Comparison of ENCODE assay signal across 20 mouse cellular contexts in genomic region chr7:75206671-75207070, GRCm38 (mm10).
A peak's percentile ranks its signal among the peaks of the same experiment; 100 is the strongest.
DNase-seq lines count a peak whose midpoint lies in the region; ATAC-seq lines count a peak whose summit lies in the region.
"Had no signal": no experiment of that assay in that cellular context is flagged by ENCODE, and none has a peak within 500 bp of the region (broad histone marks: within the 10 kb centered on the region; RNA-seq: fewer than 3 reads in every experiment).

No protein-coding gene starts in this region.

- no peaks in the 10 kb centered on the region for H3K4me1 ChIP-seq in heart, embryonic 12.5 days (replicated peaks)
- H3K4me1 ChIP-seq: hindbrain, embryonic 12.5 days had no signal

- H3K27ac ChIP-seq in heart, embryonic 12.5 days (ENCODE audit: poor library complexity, severe bottlenecking) = no peak overlapping the region
- H3K27ac ChIP-seq: forebrain, embryonic 10.5 days; forebrain, embryonic 13.5 days; hindbrain, embryonic 12.5 days; hindbrain, embryonic 15.5 days had no signal

- H3K36me3 ChIP-seq in heart, embryonic 12.5 days = no peaks in the 10 kb centered on the region
- H3K36me3 ChIP-seq: forebrain, embryonic 10.5 days; hindbrain, embryonic 12.5 days; hindbrain, embryonic 15.5 days had no signal

- no peak for ATAC-seq in heart, embryonic 12.5 days (ENCODE audit: insufficient number of reproducible peaks, low FRiP score)
- ATAC-seq: activated CD4-positive, CD25-positive, alpha-beta regulatory T cell, adult 4 months; forebrain, embryonic 13.5 days; forebrain, embryonic 16.5 days; intestine, postnatal 0 days had no signal

- H3K27me3 ChIP-seq in heart, embryonic 12.5 days (replicated peaks) = no peaks in the 10 kb centered on the region
- H3K27me3 ChIP-seq: forebrain, embryonic 13.5 days; hindbrain, embryonic 12.5 days; hindbrain, embryonic 15.5 days had no signal

- WGBS in heart, embryonic 12.5 days = 78% methylated on average over 3 of the region's 3 CpGs

- DNase-seq in adrenal gland, adult (ENCODE audit: inconsistent age in 2 of 2, low spot score in 1 of 2) = peak; percentile 29 to 77
- DNase-seq in adrenal gland, adult 18-20 months (ENCODE audit: low spot score in 2 of 2) = no peak
- DNase-seq in heart, adult 8-10 months (ENCODE audit: low spot score) = peak; percentile 1
- DNase-seq in adrenal gland, postnatal 36 days = peak; percentile 44
- DNase-seq in thymus, postnatal 0 days (ENCODE audit: low spot score) = no peak
- DNase-seq: cerebellum, adult 11-12 months; cerebellum, adult 8-10 months; cerebellum, postnatal 10 days; cerebellum, postnatal 36 days; gastrocnemius, postnatal 10 days; gastrocnemius, postnatal 36 days; kidney, adult 2 months had no signal

- no peak overlapping the region for H3K4me3 ChIP-seq in heart, embryonic 12.5 days
- H3K4me3 ChIP-seq: forebrain, embryonic 10.5 days; forebrain, embryonic 13.5 days; hindbrain, embryonic 12.5 days; hindbrain, embryonic 15.5 days had no signal

- H3K4me2 ChIP-seq in heart, embryonic 12.5 days = no peak overlapping the region
- H3K4me2 ChIP-seq: forebrain, embryonic 13.5 days; hindbrain, embryonic 12.5 days; hindbrain, embryonic 15.5 days had no signal

- H3K9me3 ChIP-seq in heart, embryonic 12.5 days (replicated peaks) = no peaks in the 10 kb centered on the region
- H3K9me3 ChIP-seq: forebrain, embryonic 10.5 days; forebrain, embryonic 13.5 days; hindbrain, embryonic 12.5 days; hindbrain, embryonic 15.5 days had no signal

- no peak overlapping the region for H3K9ac ChIP-seq in heart, embryonic 12.5 days
- H3K9ac ChIP-seq: forebrain, embryonic 13.5 days; hindbrain, embryonic 12.5 days; hindbrain, embryonic 15.5 days had no signal

Comparison
In these comparisons a context has a peak if more than half of its experiments do, and no peak if none do; other contexts are left out.
1. DNase-seq: peak in adrenal gland, adult (2 of 2), heart, adult 8-10 months (single experiment) and adrenal gland, postnatal 36 days (2 of 2); none in adrenal gland, adult 18-20 months (0 of 2) and thymus, postnatal 0 days (single experiment).